Mouse (Mus musculus) spleen, adult 2 months (tissue): ENCODE data around the gene Adam17. TPM values are rescaled to one million over a fixed set of nuclear protein-coding genes. Genes with fewer than 3 reads are reported as not detected.

ENCODE experiments used
- DNase-seq, 2 experiments: peaks; one replicate each; pipeline versions ENCODE4 v3.0.0 to v3.0.0-alpha.2; 2012 to 2021; ENCODE audit warnings: low spot score in 2 of 2, low read depth in 1 of 2
- H3K27ac ChIP-seq: fragments of 200-500 bp; 2 replicates; pipeline ENCODE4 v1.5.1; 2012; ENCODE audit warnings: low read length, inconsistent platforms; ENCODE audit not compliant: insufficient read depth
- H3K27me3 ChIP-seq: fragments of 200-500 bp; 2 replicates; pipeline ENCODE4 v1.6.1; 2012; ENCODE audit warnings: mild to moderate bottlenecking, moderate library complexity, low read length, inconsistent platforms; ENCODE audit not compliant: control insufficient read depth, insufficient read depth
- H3K36me3 ChIP-seq: fragments of 200-500 bp; 2 replicates; pipeline ENCODE4 v1.6.1; 2012; ENCODE audit warnings: mild to moderate bottlenecking, low read length, inconsistent platforms; ENCODE audit not compliant: control insufficient read depth, insufficient read depth
- H3K4me1 ChIP-seq: fragments of 200-500 bp; 2 replicates; pipeline ENCODE4 v1.6.1; 2011; ENCODE audit warnings: inconsistent platforms; ENCODE audit not compliant: control insufficient read depth, insufficient read depth, insufficient read length
- H3K4me3 ChIP-seq: fragments of 200-500 bp; 2 replicates; pipeline ENCODE4 v1.5.1; 2011; ENCODE audit warnings: mild to moderate bottlenecking, inconsistent platforms; ENCODE audit not compliant: insufficient read depth, insufficient read length; ENCODE audit errors: extremely low read depth
- CTCF ChIP-seq: fragments of 200-500 bp; IDR thresholded peaks from 2 replicates; pipeline ENCODE4 v1.5.1; 2011; ENCODE audit warnings: mild to moderate bottlenecking, inconsistent platforms; ENCODE audit not compliant: insufficient read depth, insufficient read length, insufficient replicate concordance; ENCODE audit errors: extremely low read depth
- POLR2A ChIP-seq: fragments of 200-500 bp; IDR thresholded peaks from 2 replicates; pipeline ENCODE4 v1.6.1; 2011; ENCODE audit warnings: low read depth, low read length, inconsistent platforms
- WGBS: fragments of 180-500 bp; shearing (Covaris S2); methylation state at CpG from one replicate; pipeline ENCODE4 v1.1.7; 2018; 5-methylcytosine and 5-hydroxymethylcytosine counted together
- polyA plus RNA-seq: library from polyadenylated mRNA; depleted of rRNA; stranded (reverse); fragments of >200 nt; gene quantifications from 2 replicates; pipeline ENCODE4 v1.2.3, GENCODE M21; 2012

Gene Adam17
- polyA plus RNA-seq, 1 experiment: 20.3 TPM

GRCm38 (mm10) chr12:21315923-21316868 lies 57.2 kb downstream of the Adam17 start, which contains the start of gene Iah1:
Iah1 (plus strand) TSS chr12:21316389.
- peaks cover 23% of the 10 kb centered on the region for H3K36me3 ChIP-seq
- H3K27me3 ChIP-seq: no peaks in the 10 kb centered on the region
- H3K27ac ChIP-seq: peak within 1 kb of the TSS; percentile 95
- peak within 1 kb of the TSS; percentile 97 for H3K4me3 ChIP-seq
- 2% methylated on average over 59 of the region's 59 CpGs for WGBS
- TF ChIP-seq CTCF: no peak
- peak; percentile 81 for TF ChIP-seq POLR2A
- peak; percentile 69 to 89 for DNase-seq
- no peaks in the 10 kb centered on the region; the same call in 1 of the 2 replicates for H3K4me1 ChIP-seq

GRCm38 (mm10) chr12:21312201-21312600 lies 61.2 kb downstream of the Adam17 start:
- no peak overlapping the region for H3K27ac ChIP-seq

GRCm38 (mm10) chr12:21306721-21307120 lies 66.7 kb downstream of the Adam17 start:
- Histone ChIP-seq H3K4me3 (no peak overlapping the region), H3K27ac (no peak overlapping the region), H3K27me3 (no peaks in the 10 kb centered on the region), H3K4me1 (no peaks in the 10 kb centered on the region), H3K36me3 (peaks cover 58% of the 10 kb centered on the region)
- WGBS: 95% methylated on average over 4 of the region's 4 CpGs
- no peak for DNase-seq
- TF ChIP-seq POLR2A: no peak
- TF ChIP-seq CTCF: no peak

More at GRCm38 (mm10) chr12:21312201-21312600, 61.2 kb downstream of the Adam17 start:
- no peak for DNase-seq
- Histone ChIP-seq H3K4me3 (no peak overlapping the region), H3K27me3 (no peaks in the 10 kb centered on the region), H3K4me1 (no peaks in the 10 kb centered on the region; the same call in 1 of the 2 replicates), H3K36me3 (peaks cover 40% of the 10 kb centered on the region)
- TF ChIP-seq CTCF (no peak), POLR2A (no peak)
- whole genome bisulfite sequencing: 96% methylated on average over 5 of the region's 5 CpGs

- Histone ChIP-seq H3K4me1 (no peaks in the 10 kb centered on the region), H3K36me3 (peaks cover 59% of the 10 kb centered on the region), H3K27me3 (no peaks in the 10 kb centered on the region), H3K4me3 (no peak overlapping the region), H3K27ac (no peak overlapping the region)
- 94% methylated on average over 4 of the region's 4 CpGs for WGBS
- TF ChIP-seq CTCF: no peak
- TF ChIP-seq POLR2A: no peak
- no peak for DNase-seq
Measured at GRCm38 (mm10) chr12:21305741-21306140, 67.7 kb downstream of the Adam17 start.

GRCm38 (mm10) chr12:21302361-21302783 lies 71.1 kb downstream of the Adam17 start:
- H3K36me3 ChIP-seq: peaks cover 62% of the 10 kb centered on the region
- no peaks in the 10 kb centered on the region for H3K4me1 ChIP-seq
- no peaks in the 10 kb centered on the region for H3K27me3 ChIP-seq
- H3K4me3 ChIP-seq: no peak overlapping the region
- TF ChIP-seq POLR2A (no peak), CTCF (no peak)
- DNase-seq: no peak
- no peak overlapping the region for H3K27ac ChIP-seq
- WGBS: 75% methylated on average over 5 of the region's 5 CpGs

- TF ChIP-seq CTCF: no peak
- no peak for TF ChIP-seq POLR2A
- no peak for DNase-seq
- Histone ChIP-seq H3K27ac (no peak overlapping the region), H3K36me3 (peaks cover 64% of the 10 kb centered on the region), H3K27me3 (no peaks in the 10 kb centered on the region), H3K4me1 (no peaks in the 10 kb centered on the region), H3K4me3 (no peak overlapping the region)
- WGBS: 88% methylated on average over 8 of the region's 8 CpGs
Measured at GRCm38 (mm10) chr12:21301932-21302331, 71.5 kb downstream of the Adam17 start.
